Mouse (Mus musculus) Muller cell, postnatal 12 days (primary cell): ENCODE measurements around the gene Slc36a1.

Experiments
- DNase-seq: peaks from one replicate; pipeline ENCODE4 v3.0.0-alpha.2; 2015; ENCODE audit errors: inconsistent ontology term

Slc36a1 gene

DNA sequence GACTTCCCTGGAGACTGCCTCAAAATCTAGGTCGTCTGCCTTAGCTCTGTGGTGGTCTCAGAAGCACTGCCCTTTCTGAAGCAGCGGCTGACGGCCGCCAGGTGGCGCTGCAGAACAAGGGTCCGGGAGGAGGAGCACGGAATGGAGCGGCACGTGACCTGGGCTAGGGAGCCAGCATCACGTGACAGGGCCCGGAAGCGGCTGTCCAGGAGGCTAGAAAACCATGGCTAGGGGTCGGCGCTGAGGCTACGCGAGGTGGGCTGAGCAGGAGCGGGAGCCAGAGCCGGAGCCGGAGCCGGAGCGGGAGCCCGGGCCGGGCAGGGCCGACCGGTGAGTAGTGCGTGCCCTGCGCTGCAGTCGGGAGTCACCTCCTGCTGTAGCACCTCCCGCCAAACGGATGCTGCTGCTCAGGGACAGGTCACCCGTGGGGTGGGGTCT lies at the start of gene Slc36a1:
TSS of gene Slc36a1 (plus strand) at position 192 of the 438 bp plus-strand sequence.
- peak; percentile 91 for DNase-seq

DNA sequence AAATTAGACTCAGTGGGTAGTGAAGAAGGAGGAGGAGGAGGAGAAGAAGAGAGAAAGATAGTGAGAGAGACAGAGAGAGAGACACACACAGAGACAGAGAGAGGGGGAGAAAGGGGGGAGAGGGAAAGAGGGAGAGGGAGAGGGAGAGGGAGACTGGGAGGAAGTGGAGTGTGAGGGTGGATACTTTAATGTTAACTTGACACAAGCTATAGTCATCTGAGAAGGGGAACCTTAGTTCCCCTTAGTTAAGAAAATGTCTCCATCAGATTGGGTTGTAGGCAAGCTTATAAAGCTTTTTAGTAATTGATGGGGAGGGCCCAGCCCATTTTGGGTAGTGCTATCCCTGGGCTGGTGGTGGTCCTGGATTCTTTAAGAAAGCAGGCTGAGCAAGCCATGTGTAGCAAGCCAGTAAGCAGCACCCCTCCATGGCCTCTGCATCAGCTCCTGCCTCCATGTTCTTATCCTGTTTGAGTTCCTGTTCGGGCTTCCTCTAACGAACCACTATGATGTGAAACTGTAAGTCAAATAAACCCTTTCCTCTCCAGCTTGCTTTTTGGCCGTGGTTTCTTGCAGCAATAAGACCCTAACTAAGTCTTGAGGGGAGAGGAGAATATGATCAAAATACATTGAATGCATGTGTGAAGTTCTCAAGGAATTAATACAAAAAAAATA lies 49.6 kb upstream of the Slc36a1 start:
- no peak for DNase-seq

DNA sequence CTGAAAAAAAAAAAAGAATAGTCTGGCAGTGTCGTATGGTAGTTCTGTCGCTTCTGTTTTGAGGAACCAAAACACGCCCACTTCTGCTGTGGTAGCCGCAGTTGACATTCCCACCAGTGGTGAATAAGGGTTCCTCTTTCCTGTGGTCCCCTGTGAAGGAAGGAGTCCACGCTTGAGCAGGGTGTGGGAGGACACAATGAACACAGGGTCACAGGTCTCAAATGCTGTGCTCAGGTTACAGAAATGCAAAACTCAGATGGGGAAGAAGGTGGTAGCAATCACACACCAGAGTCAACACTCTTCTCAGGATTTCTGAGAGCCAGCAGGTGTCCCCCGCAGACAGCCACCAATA lies 49.1 kb upstream of the Slc36a1 start:
- no peak for DNase-seq

DNA sequence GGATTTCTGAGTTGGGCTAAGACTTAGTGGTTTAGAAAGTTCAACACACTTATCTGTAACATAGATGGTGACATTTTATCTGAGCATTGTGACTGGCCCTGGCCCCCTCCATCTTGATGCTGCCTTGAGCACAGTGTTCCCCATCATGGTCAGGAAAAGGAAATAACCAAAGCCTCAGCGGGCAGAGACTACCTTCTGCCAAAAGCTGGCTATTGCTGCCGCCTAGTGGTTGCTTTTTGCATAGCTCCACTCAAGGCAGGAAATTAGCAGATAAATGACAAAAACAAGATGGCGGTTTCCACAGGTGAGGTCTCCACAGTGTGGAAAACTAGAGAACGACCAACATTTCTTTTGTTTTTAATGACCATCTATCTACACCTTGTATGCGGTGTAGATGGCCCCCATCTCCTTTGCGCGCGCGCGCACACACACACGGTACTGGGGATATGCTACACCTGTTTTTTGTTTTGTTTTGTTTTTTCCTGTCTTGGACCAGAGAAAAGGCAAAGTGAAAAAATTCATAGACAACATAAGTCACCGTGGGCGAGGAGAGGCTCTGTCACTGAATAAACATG lies 45.3 kb upstream of the Slc36a1 start:
- peak; percentile 49 for DNase-seq

DNA sequence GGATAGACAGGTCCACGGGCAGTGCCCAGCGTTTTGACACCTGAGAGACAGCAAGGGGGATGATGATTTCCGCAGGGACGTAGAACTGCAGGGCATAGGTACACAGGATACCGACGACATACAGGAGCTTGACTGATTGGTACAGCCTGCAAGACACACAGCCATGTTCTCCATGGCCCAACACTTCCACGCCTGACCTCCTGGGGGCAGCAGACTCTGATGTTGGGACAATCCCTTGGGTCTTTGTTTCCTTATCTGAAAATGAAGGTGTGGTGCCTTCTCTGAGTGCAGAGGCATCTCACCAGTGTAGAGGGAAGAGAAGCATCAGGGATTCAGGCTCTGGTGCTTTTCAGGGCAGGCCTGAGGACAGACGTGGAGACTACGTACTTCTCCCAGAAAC lies 41.5 kb upstream of the Slc36a1 start:
- DNase-seq = peak; percentile 24

DNA sequence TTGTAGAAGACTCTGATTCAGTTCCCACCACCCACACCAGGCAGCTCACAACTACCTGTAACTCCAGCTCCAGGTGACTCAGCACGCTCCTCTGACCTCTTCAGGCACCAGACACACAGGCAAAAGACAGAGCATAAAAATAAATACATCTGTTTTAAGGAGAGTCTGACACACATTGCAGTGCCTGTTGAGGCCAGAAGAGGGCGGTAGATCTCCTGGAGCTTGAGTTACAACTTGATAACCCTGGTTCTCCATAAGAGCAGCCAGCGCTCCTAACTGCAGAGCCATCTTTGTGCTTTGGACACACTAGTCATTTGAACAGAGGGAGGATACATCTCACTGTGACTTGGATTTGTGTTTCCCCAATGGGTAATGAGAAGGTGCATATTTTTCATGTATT lies 39.4 kb upstream of the Slc36a1 start:
- DNase-seq = peak; percentile 20

DNA sequence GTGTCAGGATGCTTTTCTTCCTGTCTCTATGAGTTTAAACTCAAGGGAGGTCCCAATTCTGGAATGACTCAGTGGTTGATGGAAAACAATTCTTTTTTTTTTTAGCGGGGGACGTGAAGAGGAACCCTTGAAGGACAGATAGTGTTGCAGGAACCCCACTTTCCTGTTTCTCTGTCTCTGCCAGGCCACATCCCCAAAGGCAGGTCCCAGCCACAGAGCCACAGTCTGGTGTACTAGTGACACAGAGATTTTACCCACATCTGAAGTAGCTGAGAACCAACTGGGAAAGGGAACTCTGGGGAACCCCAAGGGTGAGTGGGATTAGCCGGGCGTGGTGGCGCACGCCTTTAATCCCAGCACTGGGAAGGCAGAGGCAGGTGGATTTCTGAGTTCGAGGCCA lies 38.4 kb upstream of the Slc36a1 start:
- DNase-seq = no peak

DNA sequence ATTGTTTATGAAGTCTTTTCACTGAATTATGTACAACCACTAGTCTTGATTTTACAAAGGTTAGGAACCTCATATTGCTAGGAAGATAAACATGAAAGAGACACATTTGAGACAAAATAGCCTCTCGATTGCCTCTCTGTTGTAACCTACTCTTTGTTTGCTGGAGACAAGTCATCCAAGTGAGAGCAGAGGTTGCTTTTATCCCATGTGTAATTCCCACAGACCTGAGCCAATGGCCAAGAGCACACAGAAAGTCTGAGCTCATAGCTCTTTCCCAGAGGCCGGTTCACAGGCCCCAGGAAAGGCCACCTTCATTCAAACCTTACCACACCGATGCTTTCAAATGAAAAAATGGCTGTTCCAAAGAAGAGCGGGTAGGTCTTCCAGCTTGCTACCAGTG lies 35.6 kb upstream of the Slc36a1 start:
- no peak for DNase-seq

DNA sequence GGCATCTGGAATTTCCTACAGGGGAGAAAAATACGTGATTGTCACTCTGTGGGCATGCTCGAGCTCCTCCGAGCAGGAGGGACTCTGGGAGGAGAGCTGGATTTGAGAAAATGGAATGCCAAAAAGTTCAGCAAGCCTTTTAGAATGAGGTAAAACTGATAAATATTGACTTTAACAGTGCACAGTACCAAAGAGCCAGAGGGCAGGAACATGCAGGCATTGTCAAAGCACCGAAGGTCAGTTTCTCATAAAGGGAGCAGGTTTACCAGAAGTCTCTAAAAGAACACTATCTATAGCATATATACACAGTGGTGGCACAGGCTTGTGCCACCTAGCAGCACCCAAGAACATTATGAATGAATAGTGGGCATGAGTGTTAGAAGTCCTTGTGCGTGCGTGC lies 35.2 kb upstream of the Slc36a1 start:
- DNase-seq = no peak

DNA sequence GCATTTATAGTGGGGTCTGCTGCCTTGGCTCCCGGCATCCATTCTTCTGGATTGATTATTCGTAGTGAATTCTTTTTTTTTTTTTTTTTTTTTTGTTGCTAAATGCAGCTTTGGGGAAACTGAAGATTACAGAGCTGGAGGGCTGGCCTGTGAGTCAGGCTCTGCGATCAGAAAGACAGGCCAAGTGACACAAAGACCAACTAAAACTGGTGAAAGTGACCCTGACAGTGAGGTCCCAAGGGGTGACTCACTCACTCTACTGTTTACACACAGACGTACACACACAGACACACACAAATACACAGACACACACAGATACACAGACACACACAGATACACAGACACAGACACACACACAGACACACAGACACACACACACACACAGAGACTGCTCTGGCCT lies 33.6 kb upstream of the Slc36a1 start:
- DNase-seq = no peak

DNA sequence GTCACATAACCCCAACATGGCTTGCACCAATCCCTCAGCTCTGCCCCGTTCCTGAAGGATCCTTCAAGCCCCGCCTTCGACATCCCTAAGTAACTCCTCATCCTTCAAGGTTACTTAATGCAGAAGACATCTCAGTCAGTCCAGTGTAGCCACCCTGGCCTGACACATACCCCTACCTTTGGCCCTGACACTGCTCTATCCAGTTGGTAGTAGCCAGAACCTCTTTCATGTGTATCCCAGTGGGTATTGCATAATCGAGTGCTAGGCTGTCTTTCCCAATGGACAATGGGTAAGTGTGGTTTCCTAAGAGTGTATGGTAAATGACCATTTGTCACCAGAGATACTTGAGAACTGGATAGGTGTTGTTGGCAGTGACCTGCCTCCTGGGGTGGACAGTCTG lies 25.3 kb upstream of the Slc36a1 start:
- DNase-seq = no peak

DNA sequence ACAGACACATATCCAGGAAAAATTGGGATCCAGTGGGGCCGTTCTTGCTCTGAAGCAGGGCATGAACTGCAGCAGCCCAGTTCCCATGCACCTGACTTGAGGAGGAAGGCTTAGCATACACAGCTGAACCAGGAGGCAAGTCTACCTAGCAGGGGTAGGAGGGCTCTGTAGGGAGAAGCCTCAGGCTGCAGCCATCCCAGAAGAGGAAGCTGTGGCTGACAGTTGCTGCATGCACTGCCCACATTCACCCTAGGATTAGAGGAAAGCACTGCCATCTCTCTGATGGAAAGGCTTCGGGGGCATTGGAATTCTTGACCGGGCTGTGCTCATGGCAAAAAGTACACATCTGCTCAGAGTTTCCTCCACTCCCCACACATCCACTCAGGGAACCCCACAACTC lies 24.3 kb upstream of the Slc36a1 start:
- no peak for DNase-seq

DNA sequence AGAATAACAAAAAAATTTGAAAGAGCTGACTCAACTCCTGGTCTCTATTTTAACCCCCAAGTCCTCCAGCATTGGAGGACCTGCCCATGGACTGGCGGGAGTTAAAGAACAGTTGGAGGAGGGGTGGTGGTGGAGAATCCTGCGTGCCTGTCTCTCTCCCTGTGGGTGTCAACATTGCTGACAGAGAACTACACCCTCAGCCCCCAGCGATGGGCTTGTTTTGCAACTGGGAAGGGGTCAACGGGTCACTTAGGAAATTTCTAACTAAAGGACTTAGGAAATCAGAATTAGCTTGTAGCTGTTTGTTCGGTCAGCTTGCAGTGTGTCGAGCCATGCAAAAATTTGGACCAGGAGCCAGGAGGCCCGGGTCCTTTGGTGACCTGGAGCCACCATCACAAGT lies 21.0 kb upstream of the Slc36a1 start:
- DNase-seq = no peak

DNA sequence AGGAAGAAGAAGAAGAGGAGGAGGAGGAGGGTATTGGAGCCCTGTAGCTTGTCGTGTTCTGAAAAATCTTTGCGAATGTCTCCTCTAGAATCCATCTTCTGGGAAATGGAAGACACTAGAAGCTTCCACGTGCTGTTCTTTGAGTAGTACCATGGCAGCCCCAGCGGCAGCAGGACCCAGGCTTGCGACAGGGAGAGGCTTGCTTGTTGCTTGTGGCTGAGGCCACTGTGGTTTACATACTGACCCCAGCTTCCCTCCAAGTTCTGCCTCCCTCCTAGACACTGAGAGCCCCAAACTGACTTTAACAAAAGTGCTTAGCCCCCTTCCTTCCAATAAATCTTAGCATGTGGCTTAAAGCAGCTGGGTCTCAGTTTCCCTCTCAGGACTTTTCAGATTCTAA lies 19.9 kb upstream of the Slc36a1 start:
- no peak for DNase-seq

DNA sequence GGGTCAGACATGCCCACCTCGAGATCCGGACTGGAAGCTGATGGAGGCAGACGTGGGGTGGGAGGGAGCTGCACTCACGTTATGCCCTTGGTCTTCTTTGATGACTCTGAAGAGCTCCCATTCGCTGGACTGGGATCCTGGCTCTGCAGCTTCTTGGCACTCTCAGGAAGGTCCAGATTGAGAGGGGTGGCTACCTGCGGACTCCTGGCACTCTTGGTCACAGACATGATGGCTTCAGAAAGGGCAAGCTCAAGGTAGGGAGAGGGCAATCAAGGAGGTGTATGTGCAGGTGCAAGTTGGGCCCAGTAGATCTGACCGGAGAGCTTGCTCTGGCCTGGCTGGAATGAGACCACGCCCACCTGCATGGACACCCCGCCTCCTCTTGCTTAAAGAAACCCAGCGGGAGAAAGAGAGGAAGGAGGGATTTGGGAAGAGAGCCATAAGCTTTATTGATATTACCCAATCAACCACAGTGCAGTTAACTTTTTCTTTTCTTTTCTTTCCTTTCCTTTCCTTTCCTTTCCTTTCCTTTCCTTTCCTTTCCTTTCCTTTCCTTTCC lies 19.3 kb upstream of the Slc36a1 start, which contains the start of gene Slc36a2:
TSS of gene Slc36a2 (minus strand) at position 345 of the 559 bp plus-strand sequence.
- no peak for DNase-seq

DNA sequence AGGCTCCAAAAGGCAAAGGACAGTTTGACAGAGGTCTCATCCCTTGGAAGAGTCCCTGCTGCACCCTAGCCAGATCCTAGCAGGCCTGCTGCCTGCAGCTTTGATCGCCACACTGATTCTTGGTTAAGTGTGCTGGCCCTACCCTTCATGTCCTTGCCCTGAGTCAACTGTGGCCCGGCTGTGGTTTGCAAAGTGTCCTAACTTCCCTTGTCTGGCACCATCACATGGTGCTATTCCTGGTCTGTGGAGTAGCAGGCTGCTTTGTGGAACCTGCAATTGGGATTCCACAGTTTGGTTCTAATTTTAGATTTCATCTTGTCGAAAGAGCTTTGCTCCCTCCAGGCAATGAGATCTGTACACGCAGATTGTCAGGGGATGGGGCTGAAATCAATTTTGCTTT lies 16.9 kb upstream of the Slc36a1 start:
- no peak for DNase-seq

DNA sequence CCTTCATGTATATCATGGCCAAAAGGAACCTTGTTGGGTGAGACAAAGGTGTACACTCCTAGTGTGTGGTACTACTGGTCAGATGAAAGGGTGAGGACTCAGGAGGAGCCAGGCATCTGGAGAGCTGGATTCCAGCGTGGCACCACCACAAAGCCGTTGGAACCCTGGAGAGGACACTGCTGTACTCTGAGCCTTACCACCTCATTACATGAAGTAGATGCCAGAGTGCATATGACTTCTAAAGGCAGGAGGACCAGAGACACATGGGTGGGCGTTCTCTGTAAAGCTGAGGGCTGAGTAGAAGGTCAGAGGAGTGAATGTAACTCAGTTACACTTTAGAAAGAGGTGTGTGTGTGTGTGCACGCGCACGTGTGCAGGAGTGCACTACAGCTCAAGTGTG lies 16.4 kb upstream of the Slc36a1 start:
- no peak for DNase-seq

DNA sequence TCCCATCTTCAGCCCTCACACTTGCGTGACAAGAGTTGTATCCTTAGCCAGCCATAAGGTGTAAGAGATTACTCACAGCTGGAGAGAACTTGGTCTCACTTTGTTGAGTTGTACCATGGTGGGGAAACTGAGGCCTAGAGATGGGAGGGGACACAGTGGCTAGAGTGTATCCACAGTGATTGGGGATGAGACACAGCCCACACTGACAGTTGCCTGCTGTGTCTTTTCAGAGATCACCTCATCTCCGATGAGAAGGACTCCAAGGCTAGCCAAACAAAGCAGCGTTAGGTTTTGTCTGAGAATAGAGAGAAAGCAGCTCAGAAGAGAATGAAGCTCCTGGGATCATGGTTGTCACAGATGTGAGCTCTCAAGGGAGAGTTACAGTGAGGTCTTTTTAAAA lies 13.9 kb upstream of the Slc36a1 start:
- DNase-seq = no peak

DNA sequence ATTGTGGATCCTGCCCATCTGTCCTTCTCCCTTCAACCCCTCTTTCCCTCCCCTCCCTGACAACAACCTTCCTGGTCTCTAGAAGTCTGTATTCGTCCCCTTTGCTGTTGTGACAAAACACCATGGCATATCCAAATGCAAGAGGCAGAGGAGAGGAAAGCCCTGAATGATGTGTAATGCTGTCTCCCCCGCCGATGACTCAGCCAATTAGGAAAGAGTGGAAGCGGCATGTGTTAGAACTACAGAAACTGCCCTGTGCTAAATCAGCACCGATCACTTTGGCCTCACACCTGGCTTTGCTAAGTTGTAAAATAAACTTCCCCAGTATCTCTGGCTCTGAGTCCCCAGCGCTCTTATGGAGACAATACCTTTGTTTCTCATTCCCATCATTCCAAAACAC lies 7.1 kb upstream of the Slc36a1 start:
- DNase-seq = peak; percentile 33

DNA sequence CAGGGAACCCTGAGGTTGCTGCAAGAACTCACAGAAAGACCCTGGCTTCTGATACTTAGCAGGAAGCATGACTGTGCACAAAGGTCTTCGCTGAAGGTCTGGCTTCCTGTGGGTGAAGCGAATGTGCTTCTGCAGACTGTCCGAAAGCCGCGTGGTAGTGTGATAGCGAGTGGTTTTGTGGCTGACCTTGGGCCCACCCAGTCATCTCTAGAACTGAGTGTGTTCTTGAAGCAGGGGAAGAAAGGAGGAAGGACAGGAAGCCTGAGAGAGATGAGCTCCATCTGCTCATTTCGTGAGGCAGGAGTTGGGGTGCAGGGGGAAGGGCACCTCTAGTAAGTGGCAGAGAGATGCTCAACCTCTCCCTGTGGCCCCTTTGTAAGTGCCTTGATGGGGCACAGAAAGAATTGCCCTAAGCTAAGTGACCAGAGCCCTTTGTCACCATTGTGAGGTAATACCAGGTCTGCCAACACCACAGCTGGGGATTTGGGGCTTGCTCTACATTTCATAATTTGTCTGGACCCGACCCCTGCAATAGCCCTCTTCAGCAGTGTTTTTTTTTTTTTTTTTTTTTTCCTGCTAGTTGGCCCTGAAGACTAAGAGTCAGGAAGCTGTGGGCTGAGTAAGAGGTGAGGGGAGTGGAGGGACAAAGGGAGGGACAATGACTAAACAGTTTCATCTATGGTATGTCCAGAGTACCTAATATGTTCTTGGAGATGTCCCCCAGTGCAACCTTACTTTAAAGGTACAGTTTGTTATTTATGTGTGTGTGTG lies 6.2 kb upstream of the Slc36a1 start:
- no peak for DNase-seq

DNA sequence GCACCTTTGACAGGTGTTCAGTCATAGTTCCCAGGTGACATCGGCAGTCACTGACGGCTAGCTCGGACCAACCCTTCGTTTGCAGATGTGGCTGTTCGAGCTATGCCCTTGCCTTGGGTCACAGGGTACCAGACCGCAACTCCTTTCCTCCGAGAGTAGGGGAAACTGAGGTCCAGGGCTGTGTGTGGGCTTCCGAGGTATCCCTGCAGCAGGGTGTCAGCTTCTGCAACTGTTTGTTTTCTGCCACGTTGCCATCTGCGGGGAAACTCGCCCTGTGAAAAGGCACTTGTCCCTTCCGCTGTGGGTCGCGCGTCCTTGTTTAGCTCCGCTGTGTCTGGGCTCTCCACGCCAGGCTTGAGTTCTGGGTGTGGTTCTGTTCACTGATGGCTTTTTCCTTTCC lies 452 bp downstream of the Slc36a1 start:
- DNase-seq = no peak

DNA sequence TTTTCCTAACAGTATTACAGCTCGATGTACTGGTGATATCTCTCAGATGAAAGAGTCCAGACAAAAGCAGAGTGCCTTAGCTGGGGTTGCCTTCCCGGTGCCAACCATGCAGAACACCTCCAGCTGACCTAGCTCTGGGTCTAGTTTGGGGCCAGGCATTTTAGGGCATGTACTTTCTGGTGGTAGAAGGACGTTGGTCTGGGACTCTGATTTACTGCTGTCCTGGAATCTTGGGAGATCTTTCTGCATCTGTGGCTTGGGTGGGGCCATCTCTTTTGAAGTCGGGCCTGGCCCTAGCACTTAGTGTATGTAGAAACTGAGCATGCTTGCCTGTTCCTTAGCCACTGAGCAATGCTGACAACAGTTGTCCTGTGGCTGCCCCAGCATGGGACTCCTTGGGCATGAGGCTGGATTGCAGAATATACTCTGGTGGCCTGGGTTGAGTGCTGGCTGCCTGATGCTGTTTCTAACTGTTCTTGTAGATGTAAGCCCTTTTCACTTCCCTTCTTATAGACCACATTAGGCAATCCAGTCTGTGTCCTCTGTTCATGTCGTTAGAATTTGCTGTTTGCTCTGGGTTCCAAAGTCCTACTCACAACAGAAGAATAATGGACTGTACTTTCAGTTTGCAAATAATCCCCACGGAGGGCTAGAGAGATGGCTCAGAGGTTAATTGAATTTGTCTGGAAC lies 4.0 kb downstream of the Slc36a1 start:
- DNase-seq = no peak
